Mouse (Mus musculus) layer of hippocampus, adult 2 months (tissue): Measurements from ENCODE around the gene Slc39a9. TPM values are rescaled to one million over a fixed set of nuclear protein-coding genes. Genes with fewer than 3 reads are reported as not detected.
A peak's percentile ranks its signal among the peaks of the same experiment; 100 is the strongest.

Experiments used
- DNase-seq, 2 experiments: peaks; one replicate each; pipeline ENCODE4 v3.0.0; 2022; ENCODE audit warnings: low spot score in 2 of 2
- H3K27ac ChIP-seq: fragments of 200-600 bp; 2 replicates; pipeline ENCODE4 v1.8.1; 2022
- H3K4me3 ChIP-seq: fragments of 200-600 bp; 2 replicates; pipeline ENCODE4 v1.8.1; 2022; ENCODE audit warnings: mild to moderate bottlenecking
- CTCF ChIP-seq: fragments of 200-600 bp; conservative IDR thresholded peaks from 2 replicates; pipeline ENCODE4 v1.8.1; 2022; ENCODE audit warnings: antibody characterized with exemption, mild to moderate bottlenecking, moderate library complexity
- total RNA-seq, 2 experiments: library from RNA; stranded (reverse); gene quantifications; 2 replicates each; pipeline ENCODE4 v1.2.3; 2021

Slc39a9 gene
- total RNA-seq, 2 experiments from 2014 or later = 37.8 to 37.9 TPM

DNA sequence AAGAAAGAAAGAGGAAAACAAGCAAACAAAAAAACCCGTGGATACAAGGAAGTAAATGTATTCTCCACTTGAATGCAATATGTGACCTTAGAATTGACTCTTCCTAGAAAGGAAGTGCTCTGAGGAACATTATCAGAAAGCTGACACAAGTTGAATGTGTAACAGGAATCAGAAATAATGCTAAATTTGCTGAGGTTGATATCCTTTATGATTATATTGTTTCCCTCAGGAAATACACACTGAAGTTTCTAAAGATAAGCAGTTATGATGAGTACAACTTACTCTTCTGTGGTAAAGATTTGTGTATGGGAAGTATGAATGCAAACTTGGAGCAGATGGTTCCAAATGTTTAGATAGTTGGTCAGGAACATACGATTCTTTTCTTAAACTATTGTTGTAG lies 24.7 kb downstream of the Slc39a9 start:
- Histone ChIP-seq H3K4me3 (no peak overlapping the region), H3K27ac (no peak overlapping the region)
- no peak for TF ChIP-seq CTCF
- DNase-seq = no peak

DNA sequence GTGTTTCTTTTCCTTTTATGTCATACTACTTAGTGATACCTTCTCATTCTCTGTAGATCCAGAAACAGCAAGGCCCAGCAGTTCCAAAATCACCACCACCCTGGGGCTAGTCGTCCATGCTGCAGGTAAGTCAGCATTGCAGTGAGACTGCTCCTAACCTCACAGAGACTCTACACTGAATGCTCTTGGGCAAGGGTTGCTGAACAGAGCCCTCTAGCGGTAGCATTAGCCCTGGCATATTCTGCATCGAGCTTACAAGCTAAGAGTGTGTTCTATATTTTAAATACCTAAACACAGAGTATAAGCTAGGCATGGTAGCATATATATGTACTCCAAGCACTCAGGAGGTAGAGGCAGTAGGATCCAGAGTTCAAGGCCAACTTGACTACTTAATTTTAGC lies 29.5 kb downstream of the Slc39a9 start:
- peak; percentile 95 for TF ChIP-seq CTCF
- peak; percentile 59 to 76 for DNase-seq
- no peak overlapping the region for H3K27ac ChIP-seq
- H3K4me3 ChIP-seq = no peak overlapping the region

DNA sequence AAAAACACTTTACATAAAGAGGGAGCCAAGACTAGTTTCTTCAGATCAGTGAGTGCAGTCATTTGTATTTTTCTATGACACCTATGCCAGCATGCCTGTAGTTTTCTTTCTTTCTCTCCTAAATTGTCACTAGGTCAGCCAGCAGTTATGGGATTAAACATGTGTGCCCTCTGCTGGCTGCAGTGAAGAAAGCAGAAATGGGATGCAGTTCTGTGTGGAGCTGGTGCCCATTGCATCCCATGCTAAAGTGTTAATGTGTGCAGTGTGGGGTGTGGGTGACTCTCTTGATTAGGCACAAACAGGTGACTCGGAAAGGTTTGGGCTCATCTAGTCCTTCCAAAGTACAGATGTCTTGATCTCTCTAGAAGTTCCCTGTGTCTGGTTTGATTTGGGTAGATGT lies 37.7 kb downstream of the Slc39a9 start:
- H3K4me3 ChIP-seq = no peak overlapping the region
- DNase-seq = peak; percentile 16 to 23
- H3K27ac ChIP-seq = no peak overlapping the region
- peak; percentile 90 for TF ChIP-seq CTCF

- H3K4me3 ChIP-seq = no peak overlapping the region
- DNase-seq = no peak
- TF ChIP-seq CTCF = no peak
- H3K27ac ChIP-seq = no peak overlapping the region
Measured at GRCm38 (mm10) chr12:80683554-80683953, 39.9 kb downstream of the Slc39a9 start.

DNA sequence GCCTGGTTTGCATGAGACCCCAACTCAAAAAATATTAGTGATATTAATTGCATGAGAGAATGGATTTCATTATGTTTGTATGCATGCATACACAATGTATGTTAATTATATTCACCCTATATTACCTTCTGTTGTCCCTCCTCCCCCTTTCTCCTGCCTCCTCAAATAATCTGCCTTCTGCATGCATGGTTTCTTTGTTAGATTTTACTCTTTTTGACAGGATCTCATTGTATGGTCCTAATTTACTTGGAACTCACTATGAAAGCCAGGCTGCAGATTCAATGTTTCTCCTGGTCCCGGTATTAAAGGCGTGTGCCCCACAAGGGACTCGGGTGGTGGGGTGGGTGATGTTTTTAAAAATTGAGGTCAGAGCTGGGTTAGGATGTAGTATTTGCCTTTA lies 40.6 kb downstream of the Slc39a9 start:
- no peak for TF ChIP-seq CTCF
- no peak for DNase-seq
- H3K4me3 ChIP-seq = no peak overlapping the region
- no peak overlapping the region for H3K27ac ChIP-seq

DNA sequence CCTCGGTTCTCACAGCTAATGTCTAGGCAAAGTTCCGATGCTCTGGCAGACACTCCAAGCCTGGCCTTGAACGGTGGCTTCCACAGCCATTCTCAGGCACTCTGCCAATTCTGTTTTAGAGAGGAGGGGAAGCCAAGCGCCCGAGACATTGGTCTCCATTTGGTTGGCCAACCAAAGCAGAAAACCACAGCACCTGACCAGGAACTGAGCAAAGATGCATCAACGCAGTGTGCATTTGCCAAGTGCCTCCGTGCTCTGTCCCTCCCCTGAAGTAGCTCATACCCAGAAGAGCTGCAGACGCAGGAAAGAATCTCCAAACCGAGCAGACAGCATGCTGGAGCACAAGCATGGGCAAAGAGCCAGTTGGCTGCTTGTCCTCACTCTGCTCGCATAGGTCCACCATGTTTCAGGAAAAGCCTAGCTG lies 44.1 kb downstream of the Slc39a9 start:
- Histone ChIP-seq H3K27ac (no peak overlapping the region; the same call in 1 of the 2 replicates), H3K4me3 (no peak overlapping the region)
- peak; percentile 29 to 41 for DNase-seq
- no peak for TF ChIP-seq CTCF

DNA sequence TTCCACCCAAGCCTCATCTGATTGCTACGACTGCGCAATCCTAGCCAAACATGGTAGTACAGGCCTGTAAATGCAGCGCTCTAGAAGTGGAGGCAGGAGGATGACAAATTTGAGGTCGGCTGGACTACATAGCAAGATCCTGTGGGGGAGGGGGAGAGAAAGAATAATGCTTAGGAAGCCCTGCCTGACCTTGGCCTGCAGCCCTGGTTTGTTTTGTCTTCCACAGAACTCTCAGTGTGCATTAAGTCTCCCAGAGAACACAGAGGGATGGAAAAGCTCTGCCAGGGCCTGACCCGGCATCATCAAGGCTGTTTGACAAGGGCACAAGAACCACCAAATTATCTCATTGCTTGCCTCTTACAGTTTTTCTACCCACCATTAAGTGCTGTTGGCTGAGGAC lies 46.0 kb downstream of the Slc39a9 start:
- no peak overlapping the region for H3K4me3 ChIP-seq
- no peak for DNase-seq
- no peak overlapping the region for H3K27ac ChIP-seq
- no peak for TF ChIP-seq CTCF

DNA sequence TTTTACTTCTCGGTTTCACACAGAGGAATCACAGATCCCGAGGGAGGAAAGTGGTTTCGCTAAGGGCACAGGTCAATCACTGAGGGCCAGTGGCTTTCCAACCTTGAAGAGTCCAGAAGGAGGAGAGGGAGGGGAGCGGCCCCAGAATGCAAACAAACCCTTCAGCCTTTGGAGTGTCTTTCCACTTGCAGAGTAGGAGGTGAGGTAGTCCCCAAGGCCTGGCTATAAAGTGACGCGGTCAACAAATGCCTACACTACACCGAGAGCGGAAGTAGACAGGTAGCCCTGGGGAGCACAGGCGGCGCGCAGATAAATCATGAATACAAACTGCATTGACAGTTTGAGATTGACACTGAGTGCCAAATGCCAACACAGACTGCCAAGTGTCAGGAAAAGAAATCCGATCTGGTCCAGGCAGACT lies 48.0 kb downstream of the Slc39a9 start:
- H3K4me3 ChIP-seq = peak overlapping the region; percentile 58
- H3K27ac ChIP-seq = no peak overlapping the region
- no peak for TF ChIP-seq CTCF
- DNase-seq = no peak

GRCm38 (mm10) chr12:80692269-80692972 lies 48.7 kb downstream of the Slc39a9 start, which contains the start of gene Plekhd1:
Gene Plekhd1 (plus strand): TSS chr12:80692591.
- H3K4me3 ChIP-seq = peak within 1 kb of the TSS; percentile 58
- DNase-seq = peak; percentile 22 to 30
- peak within 1 kb of the TSS; percentile 46; the same call in 1 of the 2 replicates for H3K27ac ChIP-seq
- TF ChIP-seq CTCF = no peak

DNA sequence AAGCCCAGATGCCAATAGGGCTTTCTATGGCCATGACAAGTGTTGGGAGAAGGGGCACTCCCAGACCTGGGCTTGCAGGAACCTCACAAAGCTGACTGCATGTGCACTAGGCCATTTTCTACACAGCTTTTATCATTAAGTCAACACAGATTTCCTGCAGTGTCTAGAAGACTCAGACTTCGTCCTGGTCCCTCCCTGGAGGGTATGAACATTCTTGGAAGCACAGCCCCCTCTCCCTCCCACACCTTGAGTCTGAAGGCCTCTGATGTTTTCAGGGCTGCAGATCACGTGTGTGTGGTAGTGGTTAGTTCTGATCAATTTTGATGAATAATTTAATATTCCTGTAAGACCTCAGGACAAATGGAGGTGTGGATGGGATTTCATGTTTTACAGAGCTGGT lies 50.0 kb downstream of the Slc39a9 start:
- H3K4me3 ChIP-seq = no peak overlapping the region
- TF ChIP-seq CTCF = no peak
- no peak for DNase-seq
- H3K27ac ChIP-seq = no peak overlapping the region

DNA sequence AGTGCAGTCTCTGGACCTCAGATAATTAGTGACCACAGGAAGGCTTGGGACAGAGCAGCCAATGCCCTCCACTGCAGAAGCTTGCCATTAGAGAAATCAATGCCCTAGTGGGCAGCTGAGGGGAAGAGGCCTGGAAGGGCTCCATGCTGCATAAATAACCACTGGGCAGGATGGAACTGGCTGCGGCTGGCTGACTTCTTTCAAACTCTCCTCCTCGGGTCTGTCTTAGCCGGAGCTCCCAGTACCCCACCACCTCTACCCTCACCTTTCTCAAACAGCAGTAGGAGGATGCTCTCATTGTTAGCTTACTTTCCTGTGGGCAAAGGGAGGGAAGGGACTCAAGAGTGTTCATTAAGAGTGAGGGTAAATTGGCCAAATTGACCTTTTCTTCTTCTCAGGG lies 51.3 kb downstream of the Slc39a9 start:
- peak; percentile 16; the same call in 1 of the 2 replicates for TF ChIP-seq CTCF
- no peak overlapping the region for H3K27ac ChIP-seq
- H3K4me3 ChIP-seq = no peak overlapping the region
- DNase-seq = no peak

GRCm38 (mm10) chr12:80698526-80699143 lies 55.0 kb downstream of the Slc39a9 start:
- peak; percentile 40 for TF ChIP-seq CTCF
- no peak overlapping the region for H3K27ac ChIP-seq
- no peak for DNase-seq
- no peak overlapping the region for H3K4me3 ChIP-seq

GRCm38 (mm10) chr12:80699144-80699531 lies 55.5 kb downstream of the Slc39a9 start:
- TF ChIP-seq CTCF = no peak
- Histone ChIP-seq H3K4me3 (no peak overlapping the region), H3K27ac (no peak overlapping the region)
- no peak for DNase-seq

DNA sequence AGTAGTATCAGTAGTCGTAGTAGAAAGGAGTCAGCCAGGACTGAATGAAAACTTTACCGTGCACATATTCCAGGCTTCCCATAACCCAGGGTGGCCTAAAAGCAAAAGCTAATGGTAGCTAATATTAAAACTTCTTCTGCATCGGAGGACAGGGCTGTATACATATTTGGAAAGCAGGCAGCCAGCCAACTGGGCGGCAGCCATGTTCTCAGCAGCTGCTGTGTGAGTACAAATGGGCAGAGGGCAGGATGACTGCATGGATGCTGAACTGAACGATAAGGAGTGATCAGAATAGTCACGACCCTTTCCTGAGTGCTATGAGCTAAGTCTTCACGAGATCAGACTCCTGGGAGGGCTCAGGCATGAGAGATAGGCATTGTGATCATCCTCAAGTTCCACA lies 57.6 kb downstream of the Slc39a9 start:
- no peak overlapping the region for H3K27ac ChIP-seq
- no peak for TF ChIP-seq CTCF
- no peak for DNase-seq
- H3K4me3 ChIP-seq = no peak overlapping the region
